Mouse (Mus musculus) midbrain, embryonic 12.5 days (tissue): ENCODE measurements around the gene Smad3. TPM values are rescaled to one million over a fixed set of nuclear protein-coding genes. Genes with fewer than 3 reads are reported as not detected.

Experiments
- ATAC-seq: fragments of 200-750 bp; cut with Nextera tagmentation; 2 replicates; pipeline ENCODE4 v1.8.0; 2017; ENCODE audit warnings: low read depth, moderate TSS enrichment, moderate library complexity; ENCODE audit not compliant: low FRiP score
- H3K27ac ChIP-seq: fragments of 300-500 bp; sonication (generic); replicated peaks from 2 replicates; pipeline ENCODE4 v1.5.1; 2016; ENCODE audit warnings: mild to moderate bottlenecking
- H3K27me3 ChIP-seq: fragments of 300-500 bp; sonication (generic); 2 replicates; pipeline ENCODE4 v1.6.1; 2016; ENCODE audit warnings: mild to moderate bottlenecking
- H3K36me3 ChIP-seq: fragments of 300-500 bp; sonication (generic); 2 replicates; pipeline ENCODE4 v1.6.1; 2016
- H3K4me1 ChIP-seq: fragments of 300-500 bp; sonication (generic); 2 replicates; pipeline ENCODE4 v1.6.1; 2016
- H3K4me2 ChIP-seq: fragments of 300-500 bp; sonication (generic); replicated peaks from 2 replicates; pipeline ENCODE4 v1.6.1; 2016; ENCODE audit warnings: mild to moderate bottlenecking, moderate library complexity
- H3K4me3 ChIP-seq: fragments of 300-500 bp; sonication (generic); 2 replicates; pipeline ENCODE4 v1.5.1; 2016; ENCODE audit warnings: mild to moderate bottlenecking
- H3K9ac ChIP-seq: fragments of 300-500 bp; sonication (generic); replicated peaks from 2 replicates; pipeline ENCODE4 v1.6.1; 2016; ENCODE audit warnings: mild to moderate bottlenecking, moderate library complexity
- H3K9me3 ChIP-seq: fragments of 300-500 bp; sonication (generic); 2 replicates; pipeline ENCODE4 v1.6.1; 2016; ENCODE audit warnings: mild to moderate bottlenecking
- WGBS: fragments of 180-500 bp; shearing (Covaris S2); methylation state at CpG from one replicate; pipeline ENCODE4 v1.1.7; 2016; 5-methylcytosine and 5-hydroxymethylcytosine counted together
- polyA plus RNA-seq: library from polyadenylated mRNA; unstranded; fragments of >200 nt; fragmentation: Nextera tagmentation; extraction: Ambion mirVana; gene quantifications from 2 replicates; pipeline ENCODE4 v1.2.1, GENCODE M21; 2016

The Smad3 gene
- polyA plus RNA-seq, 1 experiment from 2014 or later = 31.2 TPM

GRCm38 (mm10) chr9:63753359-63753758 is 4.4 kb downstream of the Smad3 start:
- WGBS = 83% methylated on average over 8 of the region's 8 CpGs
- Histone ChIP-seq H3K9me3 (no peaks in the 10 kb centered on the region), H3K36me3 (no peaks in the 10 kb centered on the region), H3K27ac (no peak overlapping the region), H3K4me1 (peaks cover 62% of the 10 kb centered on the region), H3K9ac (no peak overlapping the region), H3K4me2 (peak overlapping the region; percentile 95), H3K4me3 (no peak overlapping the region), H3K27me3 (peaks cover 11% of the 10 kb centered on the region)
- no peak for ATAC-seq

DNA sequence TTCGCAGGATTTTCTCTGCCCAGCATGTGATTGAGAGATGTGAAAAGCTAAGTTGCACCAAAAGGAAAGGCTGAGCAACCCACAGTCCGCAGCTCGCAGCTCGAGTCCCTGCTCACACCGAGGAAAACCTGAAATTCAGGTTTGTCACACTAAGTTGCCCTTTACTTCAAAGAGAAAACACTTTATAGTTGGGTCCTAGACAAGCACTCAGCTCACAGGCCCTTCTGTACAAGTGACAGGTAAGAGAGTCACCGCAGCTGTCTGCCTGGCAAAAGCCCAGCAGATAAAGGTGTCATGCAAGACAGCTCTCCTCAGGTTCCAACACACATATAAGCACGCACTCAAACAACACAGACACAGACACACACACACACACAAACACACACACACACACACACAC is 5.2 kb downstream of the Smad3 start:
- peaks cover 11% of the 10 kb centered on the region for H3K27me3 ChIP-seq
- no peaks in the 10 kb centered on the region for H3K36me3 ChIP-seq
- H3K4me3 ChIP-seq = no peak overlapping the region
- no peak for ATAC-seq
- no peak overlapping the region for H3K4me2 ChIP-seq
- no peak overlapping the region for H3K27ac ChIP-seq
- no peaks in the 10 kb centered on the region for H3K9me3 ChIP-seq
- peaks cover 68% of the 10 kb centered on the region for H3K4me1 ChIP-seq
- no peak overlapping the region for H3K9ac ChIP-seq
- WGBS = 85% methylated on average over 7 of the region's 7 CpGs

GRCm38 (mm10) chr9:63751325-63751724 is 6.5 kb downstream of the Smad3 start:
- no peak overlapping the region for H3K9ac ChIP-seq
- H3K4me1 ChIP-seq = peaks cover 72% of the 10 kb centered on the region
- H3K27ac ChIP-seq = no peak overlapping the region
- H3K27me3 ChIP-seq = peaks cover 16% of the 10 kb centered on the region
- no peak overlapping the region for H3K4me2 ChIP-seq
- H3K36me3 ChIP-seq = no peaks in the 10 kb centered on the region
- 83% methylated on average over 4 of the region's 4 CpGs for WGBS
- H3K4me3 ChIP-seq = no peak overlapping the region
- no peak for ATAC-seq
- no peaks in the 10 kb centered on the region for H3K9me3 ChIP-seq

GRCm38 (mm10) chr9:63750360-63750974 is 7.3 kb downstream of the Smad3 start:
- Histone ChIP-seq H3K4me3 (no peak overlapping the region), H3K9me3 (no peaks in the 10 kb centered on the region), H3K27me3 (peaks cover 16% of the 10 kb centered on the region), H3K9ac (no peak overlapping the region), H3K36me3 (no peaks in the 10 kb centered on the region), H3K4me1 (peaks cover 69% of the 10 kb centered on the region), H3K4me2 (peak overlapping the region; percentile 16; the same call in 1 of the 2 replicates), H3K27ac (no peak overlapping the region)
- no peak for ATAC-seq
- WGBS = 21% methylated on average over 10 of the region's 10 CpGs

- Histone ChIP-seq H3K9me3 (no peaks in the 10 kb centered on the region), H3K9ac (no peak overlapping the region), H3K4me3 (no peak overlapping the region), H3K4me2 (no peak overlapping the region), H3K4me1 (peaks cover 59% of the 10 kb centered on the region), H3K27ac (no peak overlapping the region), H3K36me3 (no peaks in the 10 kb centered on the region), H3K27me3 (peaks cover 10% of the 10 kb centered on the region)
- ATAC-seq = no peak
- 57% methylated on average over 15 of the region's 15 CpGs for WGBS
Observed at GRCm38 (mm10) chr9:63749296-63749915, 8.4 kb downstream of the Smad3 start.

- WGBS = 84% methylated on average over 9 of the region's 9 CpGs
- no peak for ATAC-seq
- H3K4me2 ChIP-seq = no peak overlapping the region
- H3K4me3 ChIP-seq = no peak overlapping the region
- H3K9me3 ChIP-seq = no peaks in the 10 kb centered on the region
- peaks cover 56% of the 10 kb centered on the region for H3K4me1 ChIP-seq
- H3K27me3 ChIP-seq = 0 out of 2 replicates have a peak, but pooled peaks cover 5% of the 10 kb centered on the region
- no peak overlapping the region for H3K27ac ChIP-seq
- no peaks in the 10 kb centered on the region for H3K36me3 ChIP-seq
- no peak overlapping the region for H3K9ac ChIP-seq
Observed at GRCm38 (mm10) chr9:63747645-63748295, 10.0 kb downstream of the Smad3 start.

- H3K4me1 ChIP-seq = peaks cover 63% of the 10 kb centered on the region
- no peak overlapping the region for H3K4me2 ChIP-seq
- WGBS = 94% methylated on average over 3 of the region's 3 CpGs
- no peaks in the 10 kb centered on the region for H3K9me3 ChIP-seq
- H3K36me3 ChIP-seq = no peaks in the 10 kb centered on the region
- no peak overlapping the region for H3K27ac ChIP-seq
- H3K4me3 ChIP-seq = no peak overlapping the region
- ATAC-seq = no peak
- no peak overlapping the region for H3K9ac ChIP-seq
- H3K27me3 ChIP-seq = 0 out of 2 replicates have a peak, but pooled peaks cover 5% of the 10 kb centered on the region
Observed at GRCm38 (mm10) chr9:63746980-63747379, 10.8 kb downstream of the Smad3 start.

DNA sequence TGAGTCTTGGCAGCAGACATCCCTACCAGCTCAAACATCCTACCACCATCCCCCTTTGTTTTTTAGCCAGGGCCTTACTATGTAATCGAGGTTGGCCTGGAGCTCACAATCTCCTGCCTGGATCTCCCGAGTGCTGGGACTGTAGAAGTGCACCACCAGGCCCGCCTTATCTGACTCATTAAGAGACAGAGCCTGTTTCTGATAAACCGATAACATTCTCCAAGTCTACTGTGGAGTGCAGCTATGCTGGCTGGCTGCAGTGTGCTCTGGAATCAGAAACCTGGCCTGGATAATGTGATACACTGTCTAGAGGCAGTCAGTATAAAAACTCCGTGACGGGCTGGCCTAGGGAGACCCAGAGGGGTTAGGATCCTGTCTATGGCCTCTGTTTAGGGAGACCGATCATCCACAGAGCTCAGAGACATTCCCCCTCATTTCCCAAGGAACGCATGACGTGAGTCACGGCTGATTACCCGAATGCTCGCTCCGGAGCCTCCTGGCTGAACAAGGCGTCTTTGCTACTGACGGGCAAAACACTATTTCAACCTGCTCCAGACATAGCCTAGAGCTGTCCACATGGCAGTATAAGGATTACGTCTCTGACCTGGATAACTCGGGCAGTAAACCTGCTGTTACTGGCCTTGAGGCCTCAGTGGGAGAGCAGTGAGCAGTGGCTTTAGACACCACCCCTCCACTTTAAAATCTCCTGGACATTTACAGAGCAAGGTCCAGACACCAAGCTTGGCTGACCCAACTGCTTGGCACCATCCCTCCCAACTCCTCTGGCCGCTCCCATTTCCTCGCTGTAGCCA is 11.8 kb downstream of the Smad3 start:
- WGBS = 58% methylated on average over 19 of the region's 19 CpGs
- no peak overlapping the region for H3K9ac ChIP-seq
- peaks cover 63% of the 10 kb centered on the region for H3K4me1 ChIP-seq
- H3K27ac ChIP-seq = 0 out of 2 replicates have a peak overlapping the region, but pooled peaks have one; percentile 17
- H3K4me3 ChIP-seq = no peak overlapping the region
- H3K9me3 ChIP-seq = no peaks in the 10 kb centered on the region
- H3K4me2 ChIP-seq = no peak overlapping the region
- H3K36me3 ChIP-seq = no peaks in the 10 kb centered on the region
- 0 out of 2 replicates have a peak, but pooled peaks cover 5% of the 10 kb centered on the region for H3K27me3 ChIP-seq
- no peak for ATAC-seq

GRCm38 (mm10) chr9:63744595-63744994 is 13.2 kb downstream of the Smad3 start:
- 0 out of 2 replicates have a peak, but pooled peaks cover 2% of the 10 kb centered on the region for H3K36me3 ChIP-seq
- H3K9ac ChIP-seq = no peak overlapping the region
- H3K27ac ChIP-seq = no peak overlapping the region
- H3K27me3 ChIP-seq = 0 out of 2 replicates have a peak, but pooled peaks cover 5% of the 10 kb centered on the region
- no peaks in the 10 kb centered on the region for H3K9me3 ChIP-seq
- H3K4me3 ChIP-seq = no peak overlapping the region
- ATAC-seq = no peak
- WGBS = 96% methylated on average over 5 of the region's 5 CpGs
- peaks cover 49% of the 10 kb centered on the region for H3K4me1 ChIP-seq
- H3K4me2 ChIP-seq = no peak overlapping the region

- Histone ChIP-seq H3K36me3 (0 out of 2 replicates have a peak, but pooled peaks cover 9% of the 10 kb centered on the region), H3K27me3 (0 out of 2 replicates have a peak, but pooled peaks cover 5% of the 10 kb centered on the region), H3K4me1 (peaks cover 43% of the 10 kb centered on the region), H3K4me2 (no peak overlapping the region), H3K9ac (no peak overlapping the region), H3K4me3 (no peak overlapping the region), H3K27ac (no peak overlapping the region), H3K9me3 (no peaks in the 10 kb centered on the region)
- 89% methylated on average over 11 of the region's 11 CpGs for WGBS
- ATAC-seq = no peak
Observed at GRCm38 (mm10) chr9:63743775-63744174, 14.0 kb downstream of the Smad3 start.

- Histone ChIP-seq H3K4me2 (no peak overlapping the region), H3K27ac (peak overlapping the region; percentile 35; the same call in 1 of the 2 replicates), H3K27me3 (0 out of 2 replicates have a peak, but pooled peaks cover 5% of the 10 kb centered on the region), H3K9me3 (no peaks in the 10 kb centered on the region), H3K4me3 (no peak overlapping the region), H3K9ac (no peak overlapping the region), H3K36me3 (0 out of 2 replicates have a peak, but pooled peaks cover 9% of the 10 kb centered on the region), H3K4me1 (peaks cover 43% of the 10 kb centered on the region)
- ATAC-seq = no peak
- WGBS = 47% methylated on average over 13 of the region's 13 CpGs
Observed at GRCm38 (mm10) chr9:63742887-63743660, 14.7 kb downstream of the Smad3 start.
